Mouse (Mus musculus) neutrophil, adult 65 days (primary cell): ENCODE data around the gene Ak9. TPM values are rescaled to one million over a fixed set of nuclear protein-coding genes. Genes with fewer than 3 reads are reported as not detected.

ENCODE experiments used
- total RNA-seq: library from RNA; stranded (reverse); gene quantifications from 2 replicates; pipeline ENCODE4 v1.2.4, GENCODE M21; 2023

Ak9 gene
- not detected in 2 replicates for total RNA-seq

GRCm38 (mm10) chr10:41303639-41304444 lies at the start of gene Ak9:
Ak9 (plus strand) TSS chr10:41303980.

GRCm38 (mm10) chr10:41302689-41303431 lies 920 bp upstream of the Ak9 start, which contains the start of gene Fig4:
Fig4 (minus strand) TSS chr10:41303260.

GRCm38 (mm10) chr10:41450137-41450670 lies 146.4 kb downstream of the Ak9 start, which contains the start of gene Zbtb24:
Zbtb24 (plus strand) TSS chr10:41450383.

GRCm38 (mm10) chr10:41476171-41477017 lies 172.6 kb downstream of the Ak9 start, which contains the start of gene Mical1:
Mical1 (plus strand) TSS chr10:41476314.

Other genes starting within 250 kb of the Ak9 start
- not detected in 2 replicates for gene Gpr6, start 231.7 kb upstream of the Ak9 start, total RNA-seq
- gene Fig4, start 720 bp upstream of the Ak9 start, total RNA-seq: 10.8 and 12.6 TPM in 2 replicates
- gene Zbtb24, start 146.4 kb downstream of the Ak9 start, total RNA-seq: 19.0 and 20.2 TPM in 2 replicates
- 469 and 590 TPM in 2 replicates for gene Mical1, start 172.3 kb downstream of the Ak9 start, total RNA-seq
- 17.8 and 21.0 TPM in 2 replicates for gene Smpd2, start 186.4 kb downstream of the Ak9 start, total RNA-seq
- gene Ppil6, start 186.5 kb downstream of the Ak9 start, total RNA-seq: 0.50 and 1.0 TPM in 2 replicates
- 222 and 263 TPM in 2 replicates for gene Cd164, start 215.4 kb downstream of the Ak9 start, total RNA-seq